Mouse (Mus musculus) brown adipose tissue, adult 24 weeks (tissue): ENCODE measurements around the gene Bfsp1. TPM values are rescaled to one million over a fixed set of nuclear protein-coding genes. Genes with fewer than 3 reads are reported as not detected.

Experiments used
- H3K27ac ChIP-seq: fragments of 200-500 bp; replicated peaks from 2 replicates; pipeline ENCODE4 v1.5.1; 2012; ENCODE audit warnings: low read depth, mild to moderate bottlenecking, low read length
- H3K4me1 ChIP-seq: fragments of 200-500 bp; 2 replicates; pipeline ENCODE4 v1.6.1; 2012; ENCODE audit warnings: low read length, mixed read lengths; ENCODE audit not compliant: control insufficient read depth, insufficient read depth, insufficient read length
- H3K4me3 ChIP-seq: fragments of 200-500 bp; 2 replicates; pipeline ENCODE4 v1.5.1; 2012; ENCODE audit warnings: low read depth, mild to moderate bottlenecking, low read length, moderate library complexity; ENCODE audit not compliant: insufficient read depth
- polyA plus RNA-seq: library from polyadenylated mRNA; stranded (reverse); fragments of >200 nt; gene quantifications from 2 replicates; pipeline ENCODE4 v1.2.4, GENCODE M21; 2012; ENCODE audit not compliant: missing spikeins, insufficient read depth, insufficient read length

The Bfsp1 gene
- polyA plus RNA-seq, 1 experiment, result not detected

- no peak overlapping the region for H3K27ac ChIP-seq
- no peak overlapping the region for H3K4me3 ChIP-seq
Measured at GRCm38 (mm10) chr2:143876929-143877632, 14.1 kb upstream of the Bfsp1 start.

GRCm38 (mm10) chr2:143876026-143876425 lies 13.1 kb upstream of the Bfsp1 start:
- Histone ChIP-seq H3K27ac (no peak overlapping the region), H3K4me3 (no peak overlapping the region), H3K4me1 (no peaks in the 10 kb centered on the region)

More at GRCm38 (mm10) chr2:143876929-143877632, 14.1 kb upstream of the Bfsp1 start:
- H3K4me1 ChIP-seq, result no peaks in the 10 kb centered on the region

- no peak overlapping the region for H3K4me3 ChIP-seq
- no peak overlapping the region for H3K27ac ChIP-seq
- H3K4me1 ChIP-seq, result no peaks in the 10 kb centered on the region
Measured at GRCm38 (mm10) chr2:143870936-143871688, 8.1 kb upstream of the Bfsp1 start.

- Histone ChIP-seq H3K4me1 (0 out of 2 replicates have a peak, but pooled peaks cover 1% of the 10 kb centered on the region), H3K4me3 (peak overlapping the region; percentile 40; the same call in 1 of the 2 replicates), H3K27ac (no peak overlapping the region)
Measured at GRCm38 (mm10) chr2:143867326-143867725, 4.4 kb upstream of the Bfsp1 start.

- no peak overlapping the region for H3K4me3 ChIP-seq
- H3K4me1 ChIP-seq, result 0 out of 2 replicates have a peak, but pooled peaks cover 3% of the 10 kb centered on the region
- no peak overlapping the region for H3K27ac ChIP-seq
Measured at GRCm38 (mm10) chr2:143864600-143864999, 1.6 kb upstream of the Bfsp1 start.

GRCm38 (mm10) chr2:143859166-143859565 lies 3.8 kb downstream of the Bfsp1 start:
- H3K4me3 ChIP-seq, result no peak overlapping the region

GRCm38 (mm10) chr2:143853447-143853846 lies 9.5 kb downstream of the Bfsp1 start:
- no peak overlapping the region for H3K27ac ChIP-seq
- no peaks in the 10 kb centered on the region for H3K4me1 ChIP-seq

More at GRCm38 (mm10) chr2:143859166-143859565, 3.8 kb downstream of the Bfsp1 start:
- Histone ChIP-seq H3K4me1 (0 out of 2 replicates have a peak, but pooled peaks cover 3% of the 10 kb centered on the region), H3K27ac (no peak overlapping the region)

GRCm38 (mm10) chr2:143852295-143853275 lies 10.4 kb downstream of the Bfsp1 start:
- H3K27ac ChIP-seq, result no peak overlapping the region
- no peak overlapping the region for H3K4me3 ChIP-seq
- H3K4me1 ChIP-seq, result no peaks in the 10 kb centered on the region

More at GRCm38 (mm10) chr2:143853447-143853846, 9.5 kb downstream of the Bfsp1 start:
- H3K4me3 ChIP-seq, result no peak overlapping the region

GRCm38 (mm10) chr2:143851354-143852221 lies 11.4 kb downstream of the Bfsp1 start:
- Histone ChIP-seq H3K4me3 (no peak overlapping the region), H3K27ac (no peak overlapping the region), H3K4me1 (peaks cover 2% of the 10 kb centered on the region)

- Histone ChIP-seq H3K4me1 (peaks cover 2% of the 10 kb centered on the region), H3K4me3 (no peak overlapping the region), H3K27ac (no peak overlapping the region)
Measured at GRCm38 (mm10) chr2:143847291-143847690, 15.7 kb downstream of the Bfsp1 start.

GRCm38 (mm10) chr2:143846799-143847198 lies 16.2 kb downstream of the Bfsp1 start:
- Histone ChIP-seq H3K4me3 (no peak overlapping the region), H3K27ac (no peak overlapping the region), H3K4me1 (peaks cover 2% of the 10 kb centered on the region)

GRCm38 (mm10) chr2:143844779-143845178 lies 18.2 kb downstream of the Bfsp1 start:
- Histone ChIP-seq H3K4me3 (no peak overlapping the region), H3K27ac (no peak overlapping the region), H3K4me1 (peaks cover 2% of the 10 kb centered on the region)

- Histone ChIP-seq H3K27ac (no peak overlapping the region), H3K4me3 (no peak overlapping the region), H3K4me1 (no peaks in the 10 kb centered on the region)
Measured at GRCm38 (mm10) chr2:143841536-143841935, 21.4 kb downstream of the Bfsp1 start.

- H3K4me1 ChIP-seq, result no peaks in the 10 kb centered on the region
- no peak overlapping the region for H3K4me3 ChIP-seq
- H3K27ac ChIP-seq, result no peak overlapping the region
Measured at GRCm38 (mm10) chr2:143840895-143841294, 22.1 kb downstream of the Bfsp1 start.
